Mouse (Mus musculus) kidney, adult 8-10 months (tissue): ENCODE data around the gene Vmn1r152.
"Not testable (repeated sequence)": the region's sequence is repeated elsewhere in the genome, so short reads cannot be mapped to it uniquely, and the experiment has no call there.

ENCODE experiments used
- DNase-seq, 2 experiments: peaks; one replicate each; pipeline ENCODE4 v3.0.0; 2022

Vmn1r152 gene

DNA sequence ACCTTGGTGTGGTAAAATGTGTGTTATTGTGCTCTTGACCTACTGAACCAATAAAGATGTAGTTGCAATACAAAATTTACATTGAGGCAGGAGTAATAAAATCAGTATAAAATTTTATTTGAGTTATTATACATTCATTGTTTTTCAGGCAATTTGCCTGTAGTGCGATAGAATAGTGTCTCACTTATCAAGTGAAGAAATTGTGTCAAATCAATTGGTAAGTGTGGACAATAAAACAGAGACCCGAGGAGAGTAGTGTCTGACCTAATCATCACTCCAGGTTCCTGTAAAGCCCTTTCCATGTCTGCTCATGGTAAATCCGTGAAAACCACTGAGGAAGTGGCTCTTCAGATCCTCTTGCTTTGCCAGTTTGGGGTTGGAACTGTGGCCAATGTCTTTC is at the start of gene Vmn1r152:
TSS of gene Vmn1r152 (plus strand) at position 301 of the 400 bp plus-strand sequence.
- DNase-seq = not testable (repeated sequence)

DNA sequence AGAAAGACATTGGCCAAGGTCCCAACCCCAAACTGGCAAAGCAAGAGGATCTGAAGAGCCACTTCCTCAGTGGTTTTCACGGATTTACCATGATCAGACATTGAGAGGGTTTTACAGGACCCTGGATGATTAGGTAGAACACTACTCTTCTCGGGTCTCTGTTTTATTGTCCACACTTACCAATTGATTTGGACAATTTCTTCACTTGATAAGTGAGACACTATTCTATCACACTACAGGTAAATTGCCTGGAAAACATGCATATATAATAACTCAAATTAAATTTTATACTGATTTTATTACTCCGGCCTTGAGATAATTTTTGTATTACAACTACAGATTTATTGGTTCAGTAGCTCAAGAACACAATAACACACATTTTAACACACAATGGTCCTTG is 23.2 kb upstream of the Vmn1r152 start, which contains the start of gene Vmn1r151:
TSS of gene Vmn1r151 (minus strand) at position 101 of the 400 bp plus-strand sequence.
- not testable (repeated sequence) for DNase-seq

DNA sequence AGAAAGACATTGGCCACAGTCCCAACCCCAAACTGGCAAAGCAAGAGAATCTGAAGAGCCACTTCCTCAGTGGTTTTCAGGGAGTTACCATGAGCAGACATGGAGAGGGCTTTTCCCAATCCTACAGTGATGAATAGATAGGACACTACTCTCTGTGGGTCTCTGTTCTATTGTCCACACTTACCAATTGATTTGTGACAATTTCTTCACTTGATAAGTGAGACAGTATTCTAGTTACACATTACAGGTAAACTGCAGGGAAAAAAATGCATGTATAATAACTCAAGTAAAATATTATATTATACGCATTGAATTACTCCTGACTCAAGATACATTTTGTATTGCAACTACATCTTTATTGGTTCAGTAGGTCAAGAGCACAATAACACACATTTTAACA is 12.0 kb downstream of the Vmn1r152 start, which contains the start of gene Gm8677:
TSS of gene Gm8677 (minus strand) at position 101 of the 400 bp plus-strand sequence.
- not testable (repeated sequence) for DNase-seq

DNA sequence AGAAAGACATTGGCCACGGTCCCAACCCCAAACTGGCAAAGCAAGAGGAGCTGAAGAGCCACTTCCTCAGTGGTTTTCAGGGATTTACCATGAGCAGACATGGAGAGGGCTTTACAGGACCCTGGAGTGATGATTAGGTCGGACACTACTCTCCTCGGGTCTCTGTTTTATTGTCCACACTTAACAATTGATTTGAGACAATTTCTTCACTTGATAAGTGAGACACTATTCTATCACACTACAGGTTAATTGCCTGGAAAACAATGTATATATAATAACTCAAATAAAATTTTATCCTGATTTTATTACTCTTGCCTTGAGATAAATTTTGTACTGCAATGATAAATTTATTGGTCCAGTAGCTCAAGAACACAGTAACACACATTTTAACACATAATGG is 42.5 kb downstream of the Vmn1r152 start, which contains the start of gene Gm4201:
TSS of gene Gm4201 (minus strand) at position 101 of the 400 bp plus-strand sequence.
- DNase-seq = not testable (repeated sequence)
